Mouse (Mus musculus) heart, postnatal 25 days (tissue): ENCODE data around the gene Echdc1. TPM values are rescaled to one million over a fixed set of nuclear protein-coding genes. Genes with fewer than 3 reads are reported as not detected.

ENCODE experiments used
- DNase-seq: peaks from one replicate; pipeline ENCODE4 v3.0.0; 2022; ENCODE audit warnings: low spot score
- intact Hi-C: fragments of 180-260 bp; cut with DNase I; formaldehyde crosslinking; loops from one replicate; pipeline ENCODE4 v1.15.1; 2025
- total RNA-seq, 2 experiments: library from RNA; stranded (reverse); gene quantifications; 2 replicates each; pipeline ENCODE4 v1.2.3; 2021

The Echdc1 gene
- 10 to 100 TPM; 33.3 to 37.4 TPM for total RNA-seq

- DNase-seq = peak; percentile 75
- intact Hi-C loops = loop anchor here (2.0 to 10.0 kb wide), 2 partner anchors 48 to 208 kb away; no protein-coding TSS in a partner anchor
Observed at GRCm38 (mm10) chr10:29313064-29313638, at the start of gene Echdc1. Echdc1 (plus strand) TSS chr10:29313166.

- DNase-seq = no peak
- intact Hi-C loops = no loop called here
Observed at GRCm38 (mm10) chr10:29281736-29282135, 31.2 kb upstream of the Echdc1 start.

- intact Hi-C loops = no loop called here
- no peak for DNase-seq
Observed at GRCm38 (mm10) chr10:29285757-29286156, 27.2 kb upstream of the Echdc1 start.

DNA sequence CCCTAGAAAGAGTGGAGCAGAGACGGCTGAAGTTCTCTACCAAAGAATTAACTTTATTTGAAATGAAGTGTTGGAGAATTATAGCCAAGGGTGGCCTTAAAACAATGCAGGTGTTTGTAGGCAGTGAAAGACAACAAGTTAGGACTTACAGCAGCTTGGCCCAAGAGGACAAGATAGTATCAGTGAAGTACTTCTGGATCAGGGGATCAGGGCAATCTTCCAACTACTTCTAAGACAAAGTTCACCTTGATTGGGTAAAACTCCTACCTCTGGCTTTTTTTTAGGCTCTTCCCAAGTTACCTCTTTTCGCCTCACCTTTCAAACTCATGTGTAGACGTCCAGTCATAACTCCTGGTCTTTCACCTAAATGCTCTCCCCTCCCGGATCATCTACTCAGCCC is 10.7 kb upstream of the Echdc1 start:
- intact Hi-C loops = no loop called here
- DNase-seq = no peak

DNA sequence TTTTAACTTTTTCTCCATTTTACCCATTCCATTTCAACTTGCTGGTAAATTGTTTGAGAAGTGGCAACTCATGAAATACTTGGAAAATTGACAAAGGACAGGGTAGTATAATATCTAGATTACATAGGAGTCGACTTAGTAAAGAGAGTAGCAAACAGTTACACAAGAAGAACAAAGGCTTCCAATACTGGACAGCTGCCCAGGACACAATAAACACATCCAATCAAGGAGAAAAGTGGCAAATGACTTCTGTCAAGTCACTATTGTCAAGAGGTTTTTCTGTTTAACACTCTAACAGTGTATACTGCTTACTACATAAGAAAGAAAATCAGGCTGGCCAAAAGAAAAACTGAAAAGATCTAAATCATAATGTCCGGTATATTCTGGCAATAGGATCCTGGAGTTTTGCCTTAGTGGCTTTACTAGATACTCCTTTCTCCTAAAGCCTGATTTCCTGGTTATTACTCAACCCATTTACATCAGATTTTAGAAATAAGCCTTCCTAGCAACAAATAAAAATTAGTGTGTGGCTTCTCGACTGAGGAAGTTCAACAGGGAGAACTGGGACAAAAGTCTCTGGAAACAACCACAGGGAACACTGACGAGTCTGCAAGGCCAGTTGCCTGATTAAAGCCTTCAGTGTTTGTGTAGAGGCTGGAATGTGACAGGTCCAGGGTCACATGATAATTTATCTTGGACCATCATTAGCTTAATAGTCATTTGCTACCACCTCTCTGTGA is 1.3 kb upstream of the Echdc1 start:
- DNase-seq = no peak
- intact Hi-C loops = loop anchor here (2.0 to 10.0 kb wide), 2 partner anchors 49 to 207 kb away; no protein-coding TSS in a partner anchor

GRCm38 (mm10) chr10:29313905-29314304 is 939 bp downstream of the Echdc1 start:
- intact Hi-C loops = loop anchor here (2.0 to 10.0 kb wide), 2 partner anchors 47 to 209 kb away; no protein-coding TSS in a partner anchor
- no peak for DNase-seq

GRCm38 (mm10) chr10:29324817-29325216 is 11.9 kb downstream of the Echdc1 start:
- no peak for DNase-seq
- intact Hi-C loops = no loop called here

- no peak for DNase-seq
- intact Hi-C loops = no loop called here
Observed at GRCm38 (mm10) chr10:29333836-29334235, 20.9 kb downstream of the Echdc1 start.

GRCm38 (mm10) chr10:29338355-29339056 is 25.5 kb downstream of the Echdc1 start:
- no peak for DNase-seq
- intact Hi-C loops = no loop called here

GRCm38 (mm10) chr10:29344232-29344631 is 31.3 kb downstream of the Echdc1 start:
- DNase-seq = no peak
- intact Hi-C loops = no loop called here

DNA sequence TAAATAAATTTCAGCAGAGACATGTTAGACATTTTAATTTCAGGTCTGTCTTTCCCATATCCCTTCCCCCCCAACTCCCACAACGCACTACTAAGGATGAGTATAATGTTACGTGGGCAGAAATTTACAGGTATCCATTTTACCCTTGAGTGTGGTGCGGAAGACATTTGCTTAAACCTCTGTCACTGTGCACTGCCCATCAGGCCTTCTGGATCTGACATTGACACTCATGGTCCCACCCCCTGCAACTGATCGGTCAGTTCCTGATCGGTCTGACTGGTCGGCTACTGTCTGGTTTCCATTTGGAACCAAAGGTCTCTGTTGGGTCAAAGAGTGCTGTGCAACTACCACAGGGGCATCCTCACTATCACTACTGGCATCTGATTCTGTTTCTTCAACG is 33.7 kb downstream of the Echdc1 start:
- intact Hi-C loops = no loop called here
- no peak for DNase-seq

DNA sequence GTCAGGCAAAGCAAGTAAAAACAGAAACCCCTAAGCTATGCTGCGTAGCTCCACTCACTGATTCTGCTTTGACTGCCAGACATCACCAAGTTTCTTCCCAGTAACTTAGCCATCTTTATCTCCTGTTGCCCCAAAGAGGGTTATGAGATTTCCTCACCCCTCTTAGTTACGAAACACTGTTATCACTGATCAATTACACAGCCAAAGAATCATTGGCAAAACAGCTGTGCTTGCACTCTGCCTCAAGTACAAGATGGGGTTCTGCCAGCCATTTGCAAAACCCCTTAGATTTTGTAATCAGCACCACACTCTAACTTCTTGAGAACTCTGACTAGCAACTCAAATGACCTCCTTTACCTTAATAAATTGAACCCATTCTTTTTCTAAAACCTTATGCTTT is 38.5 kb downstream of the Echdc1 start:
- DNase-seq = no peak
- intact Hi-C loops = no loop called here

DNA sequence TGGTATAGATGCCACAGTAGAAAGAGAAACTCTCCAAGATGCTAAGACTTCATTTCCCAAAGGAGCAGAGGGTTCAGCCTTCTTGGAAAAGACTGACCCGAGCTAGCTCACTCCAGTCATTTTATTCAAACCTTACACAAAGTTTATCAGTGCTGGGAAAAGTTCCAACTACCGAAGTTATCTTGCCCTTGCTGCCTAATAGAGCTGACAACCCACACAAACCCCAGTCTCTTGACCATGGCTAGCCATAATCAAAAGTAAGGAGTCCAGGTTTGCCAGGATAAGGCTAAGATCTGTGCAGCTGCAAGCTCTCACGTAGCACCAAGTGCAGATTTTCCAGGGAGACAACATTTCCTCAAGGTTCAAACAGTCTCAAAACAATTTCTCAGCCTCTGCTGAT is 39.6 kb downstream of the Echdc1 start:
- DNase-seq = no peak
- intact Hi-C loops = no loop called here

DNA sequence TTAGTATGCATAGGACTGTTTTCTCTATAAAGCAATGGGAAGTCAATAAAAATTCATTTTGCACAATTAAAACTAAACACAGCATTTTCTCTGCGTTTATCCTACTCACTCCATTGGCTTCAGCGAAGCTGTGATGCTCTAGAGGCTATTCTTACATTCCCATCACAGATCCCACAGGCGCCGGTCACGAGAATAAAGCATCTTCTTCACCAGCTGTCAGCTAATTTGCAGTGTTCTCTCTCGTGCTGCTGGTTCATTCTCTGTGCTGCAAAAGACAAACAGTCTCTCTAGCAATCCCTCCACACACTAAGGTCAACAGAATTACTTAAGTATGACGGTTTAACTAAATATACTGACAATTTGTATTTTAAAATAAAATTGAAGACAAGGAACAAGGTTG is 41.2 kb downstream of the Echdc1 start:
- DNase-seq = no peak
- intact Hi-C loops = no loop called here

GRCm38 (mm10) chr10:29361095-29361463 is 48.1 kb downstream of the Echdc1 start:
- intact Hi-C loops = loop anchor here (2.0 to 10.0 kb wide), 2 partner anchors 48 to 1484 kb away; partner anchors contain the start of genes Echdc1 and Hey2
- DNase-seq = no peak

DNA sequence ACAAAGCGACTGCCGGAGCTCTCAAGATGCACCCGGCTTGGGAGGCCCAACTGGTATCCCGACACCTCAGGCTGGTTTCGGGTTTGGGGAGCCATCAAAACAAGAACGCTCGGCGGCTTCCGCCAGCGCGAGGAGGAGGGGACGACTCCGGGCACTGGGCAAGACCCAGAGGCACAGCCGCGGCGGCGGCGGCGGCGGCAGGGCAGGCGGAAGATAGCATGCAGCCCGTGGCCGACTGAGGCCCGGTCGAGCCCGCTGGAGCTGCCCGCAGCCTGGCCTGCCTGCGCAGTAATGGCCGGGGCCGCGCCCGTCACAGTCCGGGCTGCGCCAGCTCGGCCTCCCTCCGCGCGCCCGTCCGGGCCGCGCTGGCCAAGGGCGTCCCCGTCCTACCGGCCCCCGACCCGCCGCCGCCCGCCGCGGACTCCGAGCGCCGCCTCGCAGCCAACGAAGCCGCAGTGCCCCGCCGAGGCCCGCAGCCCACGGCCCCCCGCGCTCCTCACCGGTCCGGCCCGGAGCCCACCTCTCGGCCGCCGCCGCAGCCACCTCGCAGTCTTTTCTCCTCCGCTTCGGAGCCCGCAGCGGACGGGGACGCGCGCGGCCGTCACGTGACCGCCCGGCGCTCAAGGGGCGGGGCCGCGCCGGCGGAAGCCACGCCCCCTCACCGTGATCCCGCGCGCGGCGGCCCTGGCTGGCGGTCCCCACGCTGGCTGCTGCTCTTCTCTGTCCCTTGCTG is 48.7 kb downstream of the Echdc1 start:
- peak; percentile 84 for DNase-seq
- intact Hi-C loops = loop anchor here (2.0 to 10.0 kb wide), 2 partner anchors 49 to 1483 kb away; partner anchors contain the start of genes Echdc1 and Hey2

DNA sequence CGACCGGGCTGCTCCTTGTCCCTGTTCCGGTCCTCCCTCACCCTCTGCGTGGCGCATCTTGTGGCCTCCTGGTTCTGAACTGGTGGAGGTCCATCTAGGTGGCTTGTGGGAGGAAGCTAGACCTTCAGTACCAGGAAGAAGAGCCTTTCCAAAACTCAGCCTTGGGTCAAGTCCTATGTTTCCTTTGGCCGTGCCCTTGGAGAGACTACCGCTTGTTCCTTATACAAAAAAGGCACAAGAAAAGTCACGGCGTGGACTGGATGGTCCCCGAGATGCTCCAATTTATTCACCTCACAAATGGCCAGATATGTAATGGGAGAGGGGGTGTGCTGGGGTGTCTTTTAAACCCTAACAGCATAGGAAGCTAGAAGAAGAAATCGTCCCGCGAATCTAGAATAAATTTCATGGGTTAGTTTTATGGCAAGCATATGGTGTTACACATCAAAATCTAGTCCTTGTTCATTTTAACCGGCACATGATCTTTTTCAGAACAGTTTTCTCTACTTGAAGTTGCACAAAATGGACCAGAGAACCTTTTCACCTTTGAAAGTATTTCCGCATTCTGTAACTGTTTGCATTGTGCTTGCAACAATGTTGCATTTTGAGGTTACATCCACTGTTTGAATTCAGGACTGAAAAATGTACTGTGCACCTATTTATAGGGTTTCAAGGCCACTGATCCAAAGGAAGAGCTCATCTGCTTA is 49.4 kb downstream of the Echdc1 start, which contains the start of gene Rnf146:
Gene Rnf146 (minus strand): TSS at position 246 of the 704 bp plus-strand sequence.
- intact Hi-C loops = loop anchor here (10.0 kb wide), 1 partner anchor 1482 kb away; the partner anchor contains the start of gene Hey2

DNA sequence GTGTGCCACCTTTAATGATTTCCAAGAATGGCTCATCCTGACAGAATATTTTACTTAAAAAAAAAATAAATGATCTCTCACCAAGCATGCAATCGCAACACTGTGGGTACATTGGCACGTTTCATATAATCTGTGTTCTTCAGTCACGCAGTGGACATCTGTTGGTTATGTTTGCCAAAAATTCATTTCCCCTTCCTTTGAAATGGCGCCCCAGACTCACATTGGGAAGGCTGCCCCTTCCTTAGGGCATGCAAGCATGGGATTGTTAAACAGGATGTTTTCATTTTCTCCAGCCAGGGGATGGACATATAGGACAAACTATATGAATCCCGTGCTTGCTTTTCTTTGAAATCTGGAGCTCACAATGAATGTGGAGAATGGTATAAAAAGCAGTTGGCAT is 61.1 kb downstream of the Echdc1 start:
- intact Hi-C loops = no loop called here
- no peak for DNase-seq

More for the DNA sequence above, 49.4 kb downstream of the Echdc1 start, which contains the start of gene Rnf146:
- no peak for DNase-seq

- intact Hi-C loops = no loop called here
- no peak for DNase-seq
Observed at GRCm38 (mm10) chr10:29381558-29381957, 68.6 kb downstream of the Echdc1 start.
